Mouse (Mus musculus): Measurements from ENCODE around the gene Dao.

Dao gene

GRCm38 (mm10) chr5:114067982-114068381 lies 64.5 kb downstream of the Dao start:
- no peak for DNase-seq (ENCODE audit: low read depth, low spot score)

DNA sequence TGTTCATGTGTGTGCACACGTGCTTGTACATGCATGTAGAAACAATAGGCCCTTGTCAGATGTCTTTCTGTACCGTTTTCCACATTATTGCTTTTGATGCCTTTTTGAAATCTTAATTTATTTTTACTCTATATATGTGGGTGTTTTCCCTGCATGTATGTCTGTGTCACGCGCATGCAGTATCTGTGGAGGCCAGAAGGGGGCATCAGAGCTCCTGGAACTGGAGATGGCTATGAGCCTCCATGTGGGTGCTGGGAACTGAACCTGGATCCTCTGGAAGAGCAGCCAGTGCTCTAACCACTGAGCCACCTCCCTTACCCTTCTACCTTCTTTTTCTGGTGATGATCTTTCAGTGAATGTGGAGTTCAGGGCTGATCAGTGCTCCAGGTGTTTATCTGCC lies 67.4 kb downstream of the Dao start:
- DNase-seq (ENCODE audit: low read depth, low spot score): peak; percentile 52

DNA sequence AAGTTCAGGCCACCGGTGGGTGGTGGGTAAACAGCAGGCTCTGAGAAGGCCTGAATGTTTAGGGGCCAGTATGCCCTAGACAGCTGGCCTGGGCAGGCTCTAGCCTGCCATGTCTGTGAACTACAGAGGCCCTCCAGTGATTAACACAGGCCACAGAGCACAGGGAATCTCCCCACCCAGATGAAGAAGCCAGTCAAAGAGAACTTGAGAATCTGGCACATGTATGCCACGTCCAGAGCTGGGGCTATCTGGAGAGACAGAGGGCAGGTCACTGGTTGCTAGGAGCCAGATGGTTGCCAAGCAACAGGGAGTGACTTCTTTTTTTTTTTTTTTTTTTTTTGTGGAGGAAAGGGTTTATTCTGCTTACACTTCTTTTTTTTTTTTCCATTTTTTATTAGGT lies 68.8 kb downstream of the Dao start:
- DNase-seq (ENCODE audit: low read depth, low spot score): no peak

Measured in ZHBTc4 (cell line).